Mouse (Mus musculus) small intestine, adult 2 months (tissue): ENCODE data around the gene Fam102a.

Experiments used
- CTCF ChIP-seq: fragments of 200-500 bp; IDR thresholded peaks from 2 replicates; pipeline ENCODE4 v1.5.1; 2012; ENCODE audit warnings: low read depth, mild to moderate bottlenecking, control low read depth, inconsistent platforms, low read length, moderate library complexity, mixed read lengths; ENCODE audit not compliant: insufficient replicate concordance, insufficient read length; ENCODE audit errors: extremely low read depth
- POLR2A ChIP-seq: fragments of 200-500 bp; IDR thresholded peaks from 2 replicates; pipeline ENCODE4 v1.6.1; 2012; ENCODE audit warnings: low read depth, mild to moderate bottlenecking, control low read depth, inconsistent platforms, low read length, moderate library complexity

DNA sequence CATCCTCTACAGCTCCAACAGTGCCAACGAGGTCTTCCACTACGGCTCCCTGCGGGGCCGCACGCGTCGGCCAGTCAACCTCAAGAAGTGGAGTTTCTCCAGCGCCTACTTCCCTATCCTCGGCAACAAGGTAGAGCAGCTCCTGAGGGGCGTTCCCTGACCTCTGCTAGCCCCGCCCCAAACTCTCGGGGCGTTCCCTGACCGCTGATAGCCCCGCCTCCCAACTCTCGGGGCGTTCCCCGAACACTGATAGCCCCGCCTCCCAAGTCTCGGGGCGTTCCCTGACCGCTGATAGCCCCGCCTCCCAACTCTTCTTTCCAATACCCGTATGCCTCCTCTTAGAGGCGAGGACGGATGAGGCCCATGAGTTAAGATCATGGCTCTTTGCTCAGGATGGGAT lies 77.1 kb downstream of the Fam102a start:
- TF ChIP-seq CTCF (no peak), POLR2A (no peak)
